Mouse (Mus musculus) hindbrain, embryonic 16.5 days (tissue): Measurements from ENCODE around the gene Tspan18. TPM values are rescaled to one million over a fixed set of nuclear protein-coding genes. Genes with fewer than 3 reads are reported as not detected.

Experiments
- ATAC-seq: fragments of 200-750 bp; cut with Nextera tagmentation; 2 replicates; pipeline ENCODE4 v1.8.0; 2017; ENCODE audit warnings: moderate TSS enrichment, moderate library complexity
- H3K27ac ChIP-seq: fragments of 300-500 bp; sonication (generic); 2 replicates; pipeline ENCODE4 v1.5.1; 2014; ENCODE audit warnings: low read depth, mild to moderate bottlenecking, control low read depth, low read length, moderate library complexity
- H3K27me3 ChIP-seq: fragments of 300-500 bp; sonication (generic); replicated peaks from 2 replicates; pipeline ENCODE4 v1.6.1; 2014; ENCODE audit warnings: low read length; ENCODE audit not compliant: control insufficient read depth, insufficient read depth
- H3K36me3 ChIP-seq: fragments of 300-500 bp; sonication (generic); 2 replicates; pipeline ENCODE4 v1.6.1; 2014; ENCODE audit warnings: mild to moderate bottlenecking, low read length, moderate library complexity, mixed read lengths; ENCODE audit not compliant: control insufficient read depth, insufficient read depth
- H3K4me1 ChIP-seq: fragments of 300-500 bp; sonication (generic); 2 replicates; pipeline ENCODE4 v1.6.1; 2014; ENCODE audit warnings: low read depth, low read length; ENCODE audit not compliant: control insufficient read depth, insufficient read depth
- H3K4me2 ChIP-seq: fragments of 300-500 bp; sonication (generic); 2 replicates; pipeline ENCODE4 v1.6.1; 2014; ENCODE audit warnings: mild to moderate bottlenecking, low read length, control low read depth, moderate library complexity
- H3K4me3 ChIP-seq: fragments of 300-500 bp; sonication (generic); 2 replicates; pipeline ENCODE4 v1.5.1; 2014; ENCODE audit warnings: mild to moderate bottlenecking, low read length, control low read depth, moderate library complexity
- H3K9ac ChIP-seq: fragments of 300-500 bp; sonication (generic); 2 replicates; pipeline ENCODE4 v1.6.1; 2014; ENCODE audit warnings: low read depth, mild to moderate bottlenecking, control low read depth, low read length, moderate library complexity
- H3K9me3 ChIP-seq: fragments of 300-500 bp; sonication (generic); 2 replicates; pipeline ENCODE4 v1.6.1; 2014; ENCODE audit warnings: mild to moderate bottlenecking, low read length, moderate library complexity; ENCODE audit not compliant: control insufficient read depth
- WGBS: fragments of 180-500 bp; shearing (Covaris S2); extraction: QIAGEN DNeasy Blood & Tissue Kit; methylation state at CpG from one replicate; pipeline ENCODE4 v1.1.7; 2014; 5-methylcytosine and 5-hydroxymethylcytosine counted together
- polyA plus RNA-seq: library from polyadenylated mRNA; unstranded; fragments of >200 nt; fragmentation: Nextera tagmentation; extraction: Ambion mirVana; gene quantifications from 2 replicates; pipeline ENCODE4 v1.2.1, GENCODE M21; 2015

Tspan18 gene
- polyA plus RNA-seq, 1 experiment from 2014 or later: 15.7 TPM

DNA sequence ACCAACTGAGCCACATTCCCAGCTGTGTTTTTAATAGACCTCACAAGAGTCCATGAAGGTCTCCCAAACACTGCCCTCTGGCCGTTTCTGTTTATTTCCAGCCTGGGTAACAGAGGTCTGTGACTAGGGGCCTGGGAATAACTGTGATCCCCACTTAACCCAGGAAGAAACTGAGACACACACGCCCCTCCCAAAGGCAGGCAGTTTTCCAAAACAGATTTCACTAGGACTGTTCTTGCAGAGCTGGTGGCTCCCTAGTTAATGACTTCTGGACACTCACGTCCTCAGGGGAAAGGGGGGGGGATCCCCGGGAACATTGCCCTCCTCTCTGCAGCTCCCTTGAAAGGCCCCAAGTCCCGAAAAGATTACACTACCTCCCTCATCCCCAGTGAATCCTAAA is 159.0 kb downstream of the Tspan18 start:
- Histone ChIP-seq H3K9ac (no peak overlapping the region), H3K36me3 (no peaks in the 10 kb centered on the region), H3K4me1 (peaks cover 47% of the 10 kb centered on the region), H3K27me3 (no peaks in the 10 kb centered on the region), H3K9me3 (no peaks in the 10 kb centered on the region), H3K4me2 (no peak overlapping the region), H3K27ac (0 out of 2 replicates have a peak overlapping the region, but pooled peaks have one; percentile 18), H3K4me3 (no peak overlapping the region)
- no peak for ATAC-seq
- WGBS: 16% methylated on average over 5 of the region's 5 CpGs

DNA sequence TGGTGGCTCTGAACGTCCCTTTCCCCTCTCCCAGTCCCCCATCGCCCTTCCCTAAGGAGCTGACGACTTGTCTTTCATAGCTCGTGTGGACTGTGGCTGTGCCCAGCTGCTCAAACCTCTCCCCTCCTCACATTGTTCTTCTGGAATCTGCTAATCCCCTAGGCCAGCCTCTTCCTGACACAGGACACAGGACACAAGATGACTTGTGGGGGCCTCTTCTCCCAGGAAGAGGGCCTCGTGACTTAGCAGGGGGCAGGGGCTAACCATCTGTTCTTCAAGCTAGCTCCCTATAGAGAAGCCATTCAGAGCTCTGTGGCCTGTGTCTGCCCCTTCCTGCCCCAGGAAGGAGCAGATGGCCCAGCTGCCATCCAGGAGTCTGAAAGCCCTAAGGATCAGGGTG is 160.1 kb downstream of the Tspan18 start:
- Histone ChIP-seq H3K9me3 (no peaks in the 10 kb centered on the region), H3K36me3 (no peaks in the 10 kb centered on the region), H3K9ac (no peak overlapping the region), H3K4me1 (peaks cover 36% of the 10 kb centered on the region), H3K4me2 (no peak overlapping the region), H3K4me3 (no peak overlapping the region), H3K27me3 (no peaks in the 10 kb centered on the region), H3K27ac (no peak overlapping the region)
- WGBS: 14% methylated on average over 5 of the region's 5 CpGs
- ATAC-seq: no peak

DNA sequence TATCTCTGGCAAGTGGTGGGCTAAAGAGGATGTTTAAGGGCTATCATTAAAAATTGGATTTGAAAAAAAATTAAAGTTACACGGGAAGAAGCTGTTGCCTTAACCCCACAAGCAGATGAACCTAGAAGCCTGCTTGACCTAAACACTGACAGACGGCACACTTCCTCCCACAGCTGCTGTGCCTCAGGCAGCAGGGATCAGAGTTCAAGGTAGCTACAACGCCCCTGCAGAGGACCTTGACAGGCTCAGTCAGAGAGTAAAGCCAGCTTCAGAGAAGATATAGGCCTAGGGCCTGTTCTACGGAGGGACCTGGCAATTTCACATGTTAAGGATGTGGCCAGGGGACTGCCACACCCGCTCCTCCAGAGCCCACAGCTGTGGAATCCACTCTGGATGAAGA is 161.8 kb downstream of the Tspan18 start:
- Histone ChIP-seq H3K27me3 (no peaks in the 10 kb centered on the region), H3K27ac (no peak overlapping the region), H3K4me2 (no peak overlapping the region), H3K9me3 (no peaks in the 10 kb centered on the region), H3K9ac (no peak overlapping the region), H3K4me1 (peaks cover 33% of the 10 kb centered on the region), H3K36me3 (no peaks in the 10 kb centered on the region), H3K4me3 (no peak overlapping the region)
- WGBS: 50% methylated on average over 5 of the region's 5 CpGs
- no peak for ATAC-seq

DNA sequence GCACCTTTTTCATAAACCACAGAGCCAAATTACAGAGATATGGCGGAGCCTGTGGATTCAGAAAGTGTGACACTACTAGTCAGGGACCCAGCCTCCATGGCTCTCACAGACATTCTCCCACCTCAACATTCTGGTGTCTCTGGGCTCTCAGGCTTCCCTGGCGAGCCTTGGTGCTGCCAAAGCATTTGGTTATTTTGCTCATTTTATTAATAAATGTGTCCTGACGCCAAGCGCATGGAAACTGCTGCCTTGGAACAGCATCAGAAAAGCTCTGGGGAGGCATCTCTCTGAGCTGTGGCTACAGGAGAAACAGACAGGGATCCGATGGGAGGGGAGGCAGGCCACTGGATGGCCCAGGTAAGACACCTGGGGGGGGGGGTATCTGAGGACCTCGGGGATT is 162.4 kb downstream of the Tspan18 start:
- no peaks in the 10 kb centered on the region for H3K9me3 ChIP-seq
- no peak overlapping the region for H3K27ac ChIP-seq
- H3K27me3 ChIP-seq: no peaks in the 10 kb centered on the region
- H3K4me1 ChIP-seq: peaks cover 28% of the 10 kb centered on the region
- H3K4me2 ChIP-seq: no peak overlapping the region
- H3K36me3 ChIP-seq: no peaks in the 10 kb centered on the region
- no peak for ATAC-seq
- 70% methylated on average over 6 of the region's 6 CpGs for WGBS
- H3K4me3 ChIP-seq: no peak overlapping the region
- no peak overlapping the region for H3K9ac ChIP-seq

DNA sequence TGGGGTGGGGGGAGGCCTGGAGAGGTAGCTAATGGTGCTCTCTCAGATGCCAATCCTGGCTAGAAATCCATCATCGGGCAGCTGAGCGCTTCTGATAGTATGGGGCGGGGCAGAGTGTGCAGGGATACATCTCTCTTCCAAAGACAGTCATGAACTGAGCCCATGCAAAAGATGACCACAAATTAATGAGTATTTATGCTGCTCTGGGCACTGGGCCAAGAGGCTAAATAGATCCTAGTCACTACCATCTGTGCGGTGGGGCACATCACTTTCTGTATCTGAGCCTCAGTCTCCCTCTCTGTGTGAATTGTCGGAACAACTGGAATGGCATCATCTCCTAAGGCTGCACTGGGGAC is 163.5 kb downstream of the Tspan18 start:
- no peaks in the 10 kb centered on the region for H3K36me3 ChIP-seq
- H3K4me2 ChIP-seq: no peak overlapping the region
- H3K27me3 ChIP-seq: no peaks in the 10 kb centered on the region
- no peaks in the 10 kb centered on the region for H3K9me3 ChIP-seq
- H3K9ac ChIP-seq: no peak overlapping the region
- H3K4me1 ChIP-seq: peaks cover 20% of the 10 kb centered on the region
- peak; percentile 44 for ATAC-seq
- H3K4me3 ChIP-seq: no peak overlapping the region
- no peak overlapping the region for H3K27ac ChIP-seq
- 47% methylated on average over 5 of the region's 5 CpGs for WGBS

DNA sequence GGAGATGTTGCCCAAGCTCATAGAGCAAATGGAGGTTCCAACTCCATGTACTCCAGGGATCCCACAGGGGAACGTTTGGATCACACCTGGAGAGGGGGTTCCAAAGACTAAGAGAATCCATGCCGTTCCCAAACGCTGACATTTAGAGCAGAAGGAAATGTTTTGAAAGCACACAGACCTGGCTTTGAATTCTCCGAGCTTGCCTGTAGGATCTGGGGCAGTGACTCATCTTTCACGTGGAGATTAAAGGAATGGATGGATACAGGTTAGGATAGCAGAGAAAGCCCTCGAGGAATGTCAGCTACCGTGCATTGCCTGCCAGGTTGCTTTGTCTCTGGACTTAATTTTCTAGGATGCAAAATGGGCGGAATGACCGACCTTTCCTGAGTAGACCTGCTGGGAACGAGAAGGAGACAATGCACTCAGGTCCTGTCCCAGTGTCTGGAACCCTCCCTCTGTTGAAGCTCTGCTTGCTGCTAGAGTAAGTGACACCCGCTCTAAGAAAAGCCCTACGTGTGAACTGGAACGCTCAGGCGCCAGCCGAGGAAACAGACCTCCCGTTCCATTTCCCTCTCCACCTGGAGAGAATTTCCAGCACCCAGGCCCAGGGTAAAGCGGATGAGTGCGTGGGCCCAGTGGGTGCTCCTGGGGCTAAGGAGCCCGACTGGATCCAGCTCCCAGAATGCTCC is 164.0 kb downstream of the Tspan18 start:
- no peaks in the 10 kb centered on the region for H3K36me3 ChIP-seq
- H3K9me3 ChIP-seq: no peaks in the 10 kb centered on the region
- H3K9ac ChIP-seq: no peak overlapping the region
- no peak overlapping the region for H3K27ac ChIP-seq
- no peak overlapping the region for H3K4me2 ChIP-seq
- H3K4me1 ChIP-seq: peaks cover 16% of the 10 kb centered on the region
- no peaks in the 10 kb centered on the region for H3K27me3 ChIP-seq
- ATAC-seq: peak; percentile 10; the same call in 1 of the 2 replicates
- WGBS: 70% methylated on average over 19 of the region's 19 CpGs
- H3K4me3 ChIP-seq: no peak overlapping the region

DNA sequence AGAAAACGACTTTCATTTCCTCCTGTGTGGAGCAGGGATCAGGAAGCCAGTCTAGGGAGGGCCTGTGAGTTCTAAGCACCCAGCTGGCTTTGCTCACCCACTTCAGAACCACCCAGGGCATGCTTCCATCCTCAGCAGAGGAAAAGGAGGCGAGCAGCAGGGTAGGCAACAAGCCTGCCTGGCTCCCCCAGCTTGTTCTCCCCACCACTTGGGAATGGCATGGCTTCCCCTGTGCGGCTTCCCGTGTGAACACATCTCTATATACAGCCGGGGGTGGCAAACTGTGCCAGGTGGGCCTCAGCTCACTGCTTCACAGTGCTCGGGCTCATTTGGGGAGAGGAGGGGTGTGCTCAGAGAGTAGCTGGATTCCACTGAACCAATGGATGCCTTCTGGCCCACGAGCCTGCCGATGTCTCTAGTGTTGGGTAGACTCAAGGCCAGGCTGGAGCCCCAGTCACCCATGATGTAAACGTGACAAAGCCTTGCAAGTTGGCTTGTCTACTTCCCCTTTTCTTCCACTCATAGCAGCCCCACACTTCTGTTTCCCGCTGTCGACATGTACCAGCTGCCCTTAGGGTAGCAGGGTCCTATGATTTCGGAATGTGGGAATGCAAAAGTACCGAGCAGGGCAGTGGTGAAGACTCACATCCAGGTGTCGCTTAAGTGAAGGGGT is 167.4 kb downstream of the Tspan18 start:
- no peak overlapping the region for H3K4me3 ChIP-seq
- peak overlapping the region; percentile 25; the same call in 1 of the 2 replicates for H3K9ac ChIP-seq
- H3K27ac ChIP-seq: no peak overlapping the region
- H3K36me3 ChIP-seq: no peaks in the 10 kb centered on the region
- H3K9me3 ChIP-seq: no peaks in the 10 kb centered on the region
- H3K4me1 ChIP-seq: peaks cover 7% of the 10 kb centered on the region
- ATAC-seq: no peak
- 76% methylated on average over 14 of the region's 14 CpGs for WGBS
- no peaks in the 10 kb centered on the region for H3K27me3 ChIP-seq
- no peak overlapping the region for H3K4me2 ChIP-seq

DNA sequence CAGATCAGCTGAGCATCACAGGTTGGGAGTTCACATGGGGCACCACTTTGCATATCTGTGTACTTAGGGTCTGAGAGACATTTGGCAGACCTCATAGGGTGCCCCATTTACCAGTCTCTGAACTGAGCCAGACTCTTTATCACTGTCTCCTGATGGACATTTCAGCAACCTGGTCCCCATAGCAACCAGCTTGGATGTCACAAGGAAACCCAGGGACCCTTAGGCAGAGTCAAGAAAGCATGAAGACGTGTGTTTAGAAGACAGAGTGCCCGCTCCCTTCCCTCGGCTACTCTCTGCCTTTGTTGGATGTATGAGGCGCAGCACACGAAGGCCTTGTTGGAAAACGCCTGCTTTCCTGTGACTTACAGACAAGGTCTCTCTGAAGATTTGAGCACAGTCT is 168.0 kb downstream of the Tspan18 start:
- peaks cover 7% of the 10 kb centered on the region for H3K4me1 ChIP-seq
- H3K27ac ChIP-seq: no peak overlapping the region
- 54% methylated on average over 6 of the region's 6 CpGs for WGBS
- no peaks in the 10 kb centered on the region for H3K27me3 ChIP-seq
- no peaks in the 10 kb centered on the region for H3K9me3 ChIP-seq
- peak; percentile 19; the same call in 1 of the 2 replicates for ATAC-seq
- no peaks in the 10 kb centered on the region for H3K36me3 ChIP-seq
- 0 out of 2 replicates have a peak overlapping the region, but pooled peaks have one; percentile 25 for H3K9ac ChIP-seq
- no peak overlapping the region for H3K4me3 ChIP-seq
- no peak overlapping the region for H3K4me2 ChIP-seq

DNA sequence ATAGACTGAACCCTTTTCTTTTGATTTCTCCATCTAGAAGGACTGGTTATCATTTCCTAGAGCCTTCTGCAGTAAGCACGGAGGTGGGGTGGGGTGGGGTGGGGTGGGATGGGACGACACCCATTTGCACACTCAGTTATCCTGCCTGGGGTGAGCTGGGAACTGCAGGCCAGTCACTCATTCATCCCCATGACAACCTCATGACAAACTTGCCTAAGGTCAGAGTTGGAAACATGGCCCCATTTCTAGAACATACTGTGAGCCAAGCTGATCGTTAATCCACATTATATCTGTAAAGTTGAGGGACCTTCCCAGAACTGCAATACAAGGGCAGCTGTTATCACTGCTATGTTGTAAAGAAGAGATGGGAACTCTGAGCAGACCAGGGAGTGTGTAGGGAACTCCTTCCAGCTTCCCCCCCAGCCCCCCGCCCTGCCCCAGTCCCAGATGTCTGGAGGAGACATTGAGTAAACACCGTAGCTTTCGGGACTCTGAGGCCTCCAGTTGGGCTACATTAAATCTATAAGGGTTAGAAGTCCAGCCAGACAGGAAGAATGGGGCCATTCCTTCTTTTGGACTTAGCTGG is 170.5 kb downstream of the Tspan18 start:
- Histone ChIP-seq H3K36me3 (no peaks in the 10 kb centered on the region), H3K9me3 (no peaks in the 10 kb centered on the region), H3K27ac (no peak overlapping the region), H3K27me3 (no peaks in the 10 kb centered on the region), H3K4me2 (no peak overlapping the region), H3K4me1 (peaks cover 2% of the 10 kb centered on the region), H3K4me3 (no peak overlapping the region), H3K9ac (no peak overlapping the region)
- no peak for ATAC-seq
- 85% methylated on average over 6 of the region's 6 CpGs for WGBS
